Mouse (Mus musculus): ENCODE data around the gene Gm648. TPM values are rescaled to one million over a fixed set of nuclear protein-coding genes. Genes with fewer than 3 reads are reported as not detected.

Gene Gm648
- total RNA-seq (2014; rRNA removed) (not detected in 2 replicates), polyA plus RNA-seq (2012; rRNA removed) (not detected in 2 replicates)

DNA sequence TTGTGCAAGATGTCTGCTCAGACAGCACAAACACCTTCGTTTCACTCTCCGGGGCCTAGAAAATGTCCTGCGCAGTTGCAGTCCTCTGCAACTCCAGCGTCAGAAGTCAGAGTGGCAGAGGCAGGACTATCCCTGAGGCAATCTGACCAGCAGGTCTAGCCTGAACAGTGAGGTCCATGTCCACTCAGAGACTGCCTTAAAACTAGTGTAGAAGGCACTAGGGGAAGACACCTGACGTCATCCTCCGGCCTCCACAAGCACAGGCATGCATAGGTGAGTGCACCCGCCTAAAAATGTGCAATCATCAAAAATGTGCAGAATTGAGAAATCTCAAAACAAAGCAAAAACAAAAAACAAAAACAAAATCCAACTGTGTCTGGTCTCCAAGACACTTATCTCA, at the start of gene Gm648:
TSS of gene Gm648 (minus strand) at position 101 of the 400 bp plus-strand sequence.
- no peak within 1 kb of the TSS for H3K27ac ChIP-seq (replicated peaks; ENCODE audit: insufficient read depth, low read depth, low read length)
- DNase-seq (ENCODE audit: extremely low read depth, low read depth, low spot score), result no peak
- H3K36me3 ChIP-seq (ENCODE audit: control insufficient read depth, insufficient read depth, low read length), result no peaks in the 10 kb centered on the region
- no peak within 1 kb of the TSS for H3K4me3 ChIP-seq (ENCODE audit: insufficient read depth, low read depth, low read length)
- TF ChIP-seq CTCF (IDR thresholded peaks at IDR 0.05; ENCODE audit: low read depth, low read length) (no peak), POLR2A (IDR thresholded peaks at IDR 0.05; ENCODE audit: extremely low read depth, insufficient read depth, low read length) (no peak)
- no peaks in the 10 kb centered on the region for H3K27me3 ChIP-seq (ENCODE audit: control insufficient read depth, insufficient read depth, low read length)
- H3K79me2 ChIP-seq (ENCODE audit: control insufficient read depth, insufficient read depth, low read length), result no peaks in the 10 kb centered on the region
- H3K9ac ChIP-seq (ENCODE audit: low read depth, low read length), result no peak within 1 kb of the TSS
- 87% methylated on average over 7 of the region's 7 CpGs for WGBS
- H3K4me1 ChIP-seq (ENCODE audit: control insufficient read depth, insufficient read depth, low read length), result no peaks in the 10 kb centered on the region

GRCm38 (mm10) chrX:56597887-56598640, 48.7 kb upstream of the Gm648 start, which contains the start of gene Mmgt1:
Gene Mmgt1, minus strand, starts transcription at chrX:56598069.
- no peaks in the 10 kb centered on the region for H3K27me3 ChIP-seq (ENCODE audit: control insufficient read depth, insufficient read depth, low read length)
- H3K36me3 ChIP-seq (ENCODE audit: control insufficient read depth, insufficient read depth, low read length), result no peaks in the 10 kb centered on the region; the same call in 1 of the 2 replicates
- 0 out of 2 replicates have a peak, but pooled peaks cover 2% of the 10 kb centered on the region for H3K4me1 ChIP-seq (ENCODE audit: control insufficient read depth, insufficient read depth, low read length)
- TF ChIP-seq POLR2A (IDR thresholded peaks at IDR 0.05; ENCODE audit: extremely low read depth, insufficient read depth, low read length) (no peak), CTCF (IDR thresholded peaks at IDR 0.05; ENCODE audit: low read depth, low read length) (no peak)
- DNase-seq (ENCODE audit: extremely low read depth, low read depth, low spot score), result peak; percentile 92
- peak within 1 kb of the TSS; percentile 14; the same call in 1 of the 2 replicates for H3K27ac ChIP-seq (replicated peaks; ENCODE audit: insufficient read depth, low read depth, low read length)
- H3K9ac ChIP-seq (ENCODE audit: low read depth, low read length), result peak within 1 kb of the TSS; percentile 67
- WGBS, result under 1% methylated on average over 39 of the region's 44 CpGs
- H3K79me2 ChIP-seq (ENCODE audit: control insufficient read depth, insufficient read depth, low read length), result no peaks in the 10 kb centered on the region; the same call in 1 of the 2 replicates
- peak within 1 kb of the TSS; percentile 68 for H3K4me3 ChIP-seq (ENCODE audit: insufficient read depth, low read depth, low read length)

DNA sequence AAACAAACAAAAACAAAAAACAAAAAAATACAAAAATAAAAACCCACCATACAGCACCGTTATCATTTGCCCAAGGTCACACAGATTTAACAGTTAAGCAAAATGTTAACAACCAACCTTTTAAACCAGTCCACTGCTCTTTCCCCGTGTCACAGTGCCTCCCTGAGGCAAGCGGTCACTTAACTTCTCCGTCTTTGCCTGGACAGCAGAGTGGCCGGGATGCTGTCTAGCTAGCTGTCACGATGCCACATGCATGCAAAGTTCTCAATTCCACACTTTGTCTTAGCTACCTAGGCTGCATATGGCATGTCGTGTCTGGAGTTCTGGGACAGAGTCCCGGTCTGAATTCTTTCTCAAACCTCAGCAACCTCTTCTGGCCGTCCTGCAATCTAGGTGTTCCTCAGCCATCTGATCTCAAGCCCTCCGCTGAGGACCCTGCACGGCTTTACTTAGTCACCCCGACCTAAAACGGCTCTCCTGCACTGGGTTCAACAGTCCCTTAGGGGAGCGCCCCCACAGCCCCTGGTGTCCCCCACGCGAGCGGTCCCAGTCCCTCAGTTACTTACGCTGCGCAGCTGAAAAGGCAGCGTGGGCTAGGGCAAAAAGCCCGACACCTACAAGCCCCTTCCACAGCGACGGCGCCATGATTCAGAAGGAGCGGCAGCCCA, 47.9 kb upstream of the Gm648 start:
- WGBS, result 0% methylated on average over 25 of the region's 25 CpGs
- peak; percentile 46 for TF ChIP-seq CTCF (IDR thresholded peaks at IDR 0.05; ENCODE audit: low read depth, low read length)
- no peak for TF ChIP-seq POLR2A (IDR thresholded peaks at IDR 0.05; ENCODE audit: extremely low read depth, insufficient read depth, low read length)
- peak overlapping the region; percentile 67 for H3K9ac ChIP-seq (ENCODE audit: low read depth, low read length)
- H3K27me3 ChIP-seq (ENCODE audit: control insufficient read depth, insufficient read depth, low read length), result no peaks in the 10 kb centered on the region
- peak; percentile 43 for DNase-seq (ENCODE audit: extremely low read depth, low read depth, low spot score)
- no peaks in the 10 kb centered on the region; the same call in 1 of the 2 replicates for H3K79me2 ChIP-seq (ENCODE audit: control insufficient read depth, insufficient read depth, low read length)
- H3K27ac ChIP-seq (replicated peaks; ENCODE audit: insufficient read depth, low read depth, low read length), result peak overlapping the region; percentile 14; the same call in 1 of the 2 replicates
- H3K36me3 ChIP-seq (ENCODE audit: control insufficient read depth, insufficient read depth, low read length), result no peaks in the 10 kb centered on the region; the same call in 1 of the 2 replicates
- peak overlapping the region; percentile 68 for H3K4me3 ChIP-seq (ENCODE audit: insufficient read depth, low read depth, low read length)
- H3K4me1 ChIP-seq (ENCODE audit: control insufficient read depth, insufficient read depth, low read length), result 0 out of 2 replicates have a peak, but pooled peaks cover 2% of the 10 kb centered on the region

GRCm38 (mm10) chrX:56578200-56578599, 28.8 kb upstream of the Gm648 start:
- WGBS, result 95% methylated on average over 2 of the region's 2 CpGs
- Histone ChIP-seq H3K4me3 (ENCODE audit: insufficient read depth, low read depth, low read length) (no peak overlapping the region), H3K27ac (replicated peaks; ENCODE audit: insufficient read depth, low read depth, low read length) (no peak overlapping the region), H3K27me3 (ENCODE audit: control insufficient read depth, insufficient read depth, low read length) (no peaks in the 10 kb centered on the region), H3K36me3 (ENCODE audit: control insufficient read depth, insufficient read depth, low read length) (no peaks in the 10 kb centered on the region), H3K9ac (ENCODE audit: low read depth, low read length) (no peak overlapping the region), H3K79me2 (ENCODE audit: control insufficient read depth, insufficient read depth, low read length) (no peaks in the 10 kb centered on the region), H3K4me1 (ENCODE audit: control insufficient read depth, insufficient read depth, low read length) (no peaks in the 10 kb centered on the region)
- no peak for DNase-seq (ENCODE audit: extremely low read depth, low read depth, low spot score)
- TF ChIP-seq CTCF (IDR thresholded peaks at IDR 0.05; ENCODE audit: low read depth, low read length) (no peak), POLR2A (IDR thresholded peaks at IDR 0.05; ENCODE audit: extremely low read depth, insufficient read depth, low read length) (no peak)

GRCm38 (mm10) chrX:56572465-56572864, 23.1 kb upstream of the Gm648 start:
- WGBS, result 16% methylated on average over 6 of the region's 6 CpGs
- DNase-seq (ENCODE audit: extremely low read depth, low read depth, low spot score), result no peak
- no peak overlapping the region for H3K27ac ChIP-seq (replicated peaks; ENCODE audit: insufficient read depth, low read depth, low read length)
- H3K9ac ChIP-seq (ENCODE audit: low read depth, low read length), result no peak overlapping the region
- H3K4me1 ChIP-seq (ENCODE audit: control insufficient read depth, insufficient read depth, low read length), result no peaks in the 10 kb centered on the region
- H3K27me3 ChIP-seq (ENCODE audit: control insufficient read depth, insufficient read depth, low read length), result no peaks in the 10 kb centered on the region
- H3K4me3 ChIP-seq (ENCODE audit: insufficient read depth, low read depth, low read length), result no peak overlapping the region
- no peaks in the 10 kb centered on the region for H3K79me2 ChIP-seq (ENCODE audit: control insufficient read depth, insufficient read depth, low read length)
- TF ChIP-seq CTCF (IDR thresholded peaks at IDR 0.05; ENCODE audit: low read depth, low read length), result peak; percentile 52
- TF ChIP-seq POLR2A (IDR thresholded peaks at IDR 0.05; ENCODE audit: extremely low read depth, insufficient read depth, low read length), result no peak
- H3K36me3 ChIP-seq (ENCODE audit: control insufficient read depth, insufficient read depth, low read length), result no peaks in the 10 kb centered on the region
